Mouse (Mus musculus): ENCODE data around the gene Zfp784. TPM values are rescaled to one million over a fixed set of nuclear protein-coding genes. Genes with fewer than 3 reads are reported as not detected.

Gene Zfp784
- total RNA-seq, 2 experiments from 2014 or later: 3.4 to 4.1 TPM

GRCm38 (mm10) chr7:5058631-5059030 is 20.4 kb upstream of the Zfp784 start:
- DNase-seq (ENCODE audit: low spot score in 2 of 2): no peak

GRCm38 (mm10) chr7:5057804-5058203 is 19.6 kb upstream of the Zfp784 start:
- no peak for DNase-seq (ENCODE audit: low spot score in 2 of 2)

GRCm38 (mm10) chr7:5057381-5057780 is 19.1 kb upstream of the Zfp784 start:
- no peak for DNase-seq (ENCODE audit: low spot score in 2 of 2)

GRCm38 (mm10) chr7:5056651-5057263 is 18.5 kb upstream of the Zfp784 start:
- DNase-seq (ENCODE audit: low spot score in 2 of 2): no peak

GRCm38 (mm10) chr7:5053456-5054179 is 15.4 kb upstream of the Zfp784 start:
- no peak for DNase-seq (ENCODE audit: low spot score in 2 of 2)

GRCm38 (mm10) chr7:5052931-5053343 is 14.7 kb upstream of the Zfp784 start:
- DNase-seq (ENCODE audit: low spot score in 2 of 2): no peak

- DNase-seq (ENCODE audit: low spot score in 2 of 2): no peak
Observed at GRCm38 (mm10) chr7:5052438-5052837, 14.2 kb upstream of the Zfp784 start.

- DNase-seq (ENCODE audit: low spot score in 2 of 2): peak; percentile 71 to 78
Observed at GRCm38 (mm10) chr7:5051193-5052192, 13.2 kb upstream of the Zfp784 start, which contains the start of gene Zfp580. Gene Zfp580, plus strand, starts transcription at chr7:5051538.

GRCm38 (mm10) chr7:5047313-5047712 is 9.1 kb upstream of the Zfp784 start:
- DNase-seq (ENCODE audit: low spot score in 2 of 2): no peak

GRCm38 (mm10) chr7:5046112-5046511 is 7.9 kb upstream of the Zfp784 start:
- no peak for DNase-seq (ENCODE audit: low spot score in 2 of 2)

- DNase-seq (ENCODE audit: low spot score in 2 of 2): no peak
Observed at GRCm38 (mm10) chr7:5044981-5045380, 6.7 kb upstream of the Zfp784 start.

GRCm38 (mm10) chr7:5038940-5039339 is 694 bp upstream of the Zfp784 start:
- no peak for DNase-seq (ENCODE audit: low spot score in 2 of 2)

GRCm38 (mm10) chr7:5037467-5037866 is 779 bp downstream of the Zfp784 start:
- DNase-seq (ENCODE audit: low spot score in 2 of 2): no peak

- no peak for DNase-seq (ENCODE audit: low spot score in 2 of 2)
Observed at GRCm38 (mm10) chr7:5037026-5037425, 1.2 kb downstream of the Zfp784 start.

GRCm38 (mm10) chr7:5036136-5036535 is 2.1 kb downstream of the Zfp784 start:
- DNase-seq (ENCODE audit: low spot score in 2 of 2): no peak

GRCm38 (mm10) chr7:5035628-5036027 is 2.6 kb downstream of the Zfp784 start:
- DNase-seq (ENCODE audit: low spot score in 2 of 2): no peak

GRCm38 (mm10) chr7:5033818-5034217 is 4.4 kb downstream of the Zfp784 start, which contains the start of gene 4632433K11Rik:
Gene 4632433K11Rik, plus strand, starts transcription at chr7:5034118.
- no peak for DNase-seq (ENCODE audit: low spot score in 2 of 2)

- DNase-seq (ENCODE audit: low spot score in 2 of 2): no peak
Observed at GRCm38 (mm10) chr7:5031496-5031895, 6.8 kb downstream of the Zfp784 start.

GRCm38 (mm10) chr7:5030554-5031275 is 7.5 kb downstream of the Zfp784 start:
- no peak for DNase-seq (ENCODE audit: low spot score in 2 of 2)

- DNase-seq (ENCODE audit: low spot score in 2 of 2): no peak
Observed at GRCm38 (mm10) chr7:5029946-5030345, 8.3 kb downstream of the Zfp784 start.

- no peak for DNase-seq (ENCODE audit: low spot score in 2 of 2)
Observed at GRCm38 (mm10) chr7:5029543-5029942, 8.7 kb downstream of the Zfp784 start.

All from adrenal gland, adult 18-20 months (tissue).